8 mouse cellular contexts compared by ENCODE assay signal in the genomic region with DNA sequence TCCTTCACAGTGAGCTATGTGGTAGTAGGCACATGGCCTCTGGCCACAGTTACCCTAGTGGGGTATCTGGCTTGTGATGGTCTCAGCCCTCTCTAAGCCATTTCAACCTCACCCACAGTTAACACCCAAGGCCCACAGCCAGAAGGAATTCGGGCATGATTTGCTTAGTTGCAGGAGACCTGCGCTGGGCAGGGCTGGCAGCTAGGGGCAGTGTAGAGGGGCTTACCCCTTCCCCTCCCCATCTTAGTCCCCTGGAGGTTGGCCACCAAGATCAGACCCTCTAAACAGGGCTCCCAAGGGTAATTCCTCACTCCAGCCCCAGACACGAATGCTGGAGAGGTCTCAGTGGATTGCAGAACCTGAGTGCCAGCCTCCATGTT. TPM values are rescaled to one million over a fixed set of nuclear protein-coding genes. Genes with fewer than 3 reads are reported as not detected.
DNase-seq lines count a peak whose midpoint lies in the region; ATAC-seq and TF ChIP-seq lines count a peak whose summit lies in the region.

No protein-coding gene starts in this region.

- H3K4me1 ChIP-seq in heart, embryonic 12.5 days (replicated peaks): peaks cover 20% of the 10 kb centered on the region
- peaks cover 14% of the 10 kb centered on the region for H3K4me1 ChIP-seq in forebrain, embryonic 15.5 days
- peaks cover 9% of the 10 kb centered on the region for H3K4me1 ChIP-seq in liver, embryonic 12.5 days
- no peaks in the 10 kb centered on the region for H3K4me1 ChIP-seq in thymus, adult 2 months (replicated peaks; ENCODE audit: control insufficient read depth, insufficient read depth, low read length)

- peaks cover 39% of the 10 kb centered on the region for H3K27me3 ChIP-seq in heart, embryonic 12.5 days (replicated peaks)
- H3K27me3 ChIP-seq in Patski: no peaks in the 10 kb centered on the region
- H3K27me3 ChIP-seq in forebrain, embryonic 15.5 days: peaks cover 25% of the 10 kb centered on the region
- H3K27me3 ChIP-seq in liver, embryonic 12.5 days (replicated peaks): peaks cover 54% of the 10 kb centered on the region
- peaks cover 3% of the 10 kb centered on the region; the same call in 1 of the 2 replicates for H3K27me3 ChIP-seq in thymus, adult 2 months (ENCODE audit: control insufficient read depth, insufficient read depth, low read length)

- intact Hi-C loops in heart, postnatal 25 days (cut with DNase I): loop anchor here (5.0 kb wide), 1 partner anchor 106 kb away; a partner anchor contains a TSS

- peak overlapping the region; percentile 61 for H3K4me3 ChIP-seq in heart, embryonic 12.5 days
- peak overlapping the region; percentile 50 for H3K4me3 ChIP-seq in forebrain, embryonic 15.5 days
- peak overlapping the region; percentile 54 for H3K4me3 ChIP-seq in liver, embryonic 12.5 days
- H3K4me3 ChIP-seq in thymus, adult 2 months (ENCODE audit: control insufficient read depth, insufficient read depth, low read length): no peak overlapping the region

- peak overlapping the region; percentile 67 for H3K9ac ChIP-seq in heart, embryonic 12.5 days
- H3K9ac ChIP-seq in forebrain, embryonic 15.5 days (replicated peaks): peak overlapping the region; percentile 41
- no peak overlapping the region for H3K9ac ChIP-seq in liver, embryonic 12.5 days

- H3K36me3 ChIP-seq in heart, embryonic 12.5 days: no peaks in the 10 kb centered on the region
- H3K36me3 ChIP-seq in forebrain, embryonic 15.5 days: no peaks in the 10 kb centered on the region
- no peaks in the 10 kb centered on the region for H3K36me3 ChIP-seq in liver, embryonic 12.5 days
- no peaks in the 10 kb centered on the region for H3K36me3 ChIP-seq in thymus, adult 2 months (ENCODE audit: control insufficient read depth, insufficient read depth, low read length)

- no peaks in the 10 kb centered on the region for H3K9me3 ChIP-seq in heart, embryonic 12.5 days (replicated peaks)
- H3K9me3 ChIP-seq in forebrain, embryonic 15.5 days: no peaks in the 10 kb centered on the region
- no peaks in the 10 kb centered on the region for H3K9me3 ChIP-seq in liver, embryonic 12.5 days (replicated peaks)

- ATAC-seq in heart, embryonic 12.5 days (ENCODE audit: insufficient number of reproducible peaks, low FRiP score): no peak
- ATAC-seq in Patski: peak; percentile 4
- peak; percentile 30; the same call in 1 of the 2 replicates for ATAC-seq in forebrain, embryonic 15.5 days (replicated peaks)
- no peak for ATAC-seq in liver, embryonic 12.5 days

- POLR2A ChIA-PET in Patski (lab: Charles Lee): interaction anchor here (0.7 to 1.9 kb wide), 4 partner anchors 9 to 58 kb away, joined by 3 to 5 read pairs (median 4); no protein-coding TSS in a partner anchor

- no peak for TF ChIP-seq POLR2A in thymus, adult 2 months (IDR thresholded peaks at IDR 0.05; ENCODE audit: control insufficient read depth, extremely low read depth, insufficient read depth, low read length, poor library complexity)

- CTCF ChIA-PET in Patski (lab: Charles Lee): interaction anchor here (0.9 to 2.4 kb wide), 4 partner anchors 9 to 63 kb away, joined by 3 to 8 read pairs (median 5); no protein-coding TSS in a partner anchor

- H3K27ac ChIP-seq in heart, embryonic 12.5 days (ENCODE audit: poor library complexity, severe bottlenecking): no peak overlapping the region
- H3K27ac ChIP-seq in forebrain, embryonic 15.5 days (replicated peaks): no peak overlapping the region
- H3K27ac ChIP-seq in liver, embryonic 12.5 days: no peak overlapping the region
- H3K27ac ChIP-seq in thymus, adult 2 months (ENCODE audit: control insufficient read depth, insufficient read depth, low read length): no peak overlapping the region

- no peak for TF ChIP-seq CTCF in Patski (IDR thresholded peaks at IDR 0.05)
- no peak for TF ChIP-seq CTCF in thymus, adult 2 months (IDR thresholded peaks at IDR 0.05; ENCODE audit: borderline replicate concordance, control insufficient read depth, extremely low read depth, insufficient read depth, low read length, poor library complexity)

- in situ Hi-C loops in Patski (cut with MboI; ENCODE audit: low pct_unique_long_range_greater_than_20kb): no loop called here

- H3K4me2 ChIP-seq in heart, embryonic 12.5 days: peak overlapping the region; percentile 98
- peak overlapping the region; percentile 98 for H3K4me2 ChIP-seq in forebrain, embryonic 15.5 days (replicated peaks)
- peak overlapping the region; percentile 82 for H3K4me2 ChIP-seq in liver, embryonic 12.5 days

- 17% methylated on average over 3 of the region's 3 CpGs for WGBS in heart, embryonic 12.5 days
- WGBS in forebrain, embryonic 15.5 days: 11% methylated on average over 3 of the region's 3 CpGs
- 12% methylated on average over 3 of the region's 3 CpGs for WGBS in liver, embryonic 12.5 days (ENCODE audit: insufficient replicate concordance)
- 24% methylated on average over 3 of the region's 3 CpGs for WGBS in thymus, adult 2 months

- no peak for DNase-seq in heart, postnatal 25 days (ENCODE audit: low spot score)
- DNase-seq in Patski (ENCODE audit: low read depth, low spot score) (no peak), MN1 (ENCODE audit: low spot score) (no peak)
- peak; percentile 72 for DNase-seq in retina, postnatal 1 day
- DNase-seq in thymus, adult 2 months: no peak

RNA-seq across cellular contexts. Expression of a gene that starts 0.9 kb away (rescaled TPM):
- 7.2 and 8.1 TPM in 2 replicates for polyA plus RNA-seq in heart, embryonic 12.5 days (2016; fragmentation: Nextera tagmentation; extraction: Ambion mirVana)
- total RNA-seq in heart, postnatal 25 days (2021): 10 to 100 TPM; 10.4 to 12.8 TPM
- 48.9 TPM for polyA plus RNA-seq in Patski (2021)
- polyA plus RNA-seq in forebrain, embryonic 15.5 days (2015; fragmentation: Nextera tagmentation; extraction: Ambion mirVana): 3.7 and 3.9 TPM in 2 replicates
- 0.52 and 1.4 TPM in 2 replicates for polyA plus RNA-seq in liver, embryonic 12.5 days (2016; fragmentation: Nextera tagmentation; extraction: Ambion mirVana)
- polyA plus RNA-seq in thymus, adult 2 months (2012; rRNA removed): 3.1 and 3.8 TPM in 2 replicates

Comparison
In these comparisons a context has a peak if more than half of its experiments do, and no peak if none do; other contexts are left out.
1. ATAC-seq: peak in Patski (single experiment) and forebrain, embryonic 15.5 days (single experiment); none in heart, embryonic 12.5 days (single experiment) and liver, embryonic 12.5 days (single experiment).
2. Peak in every context shown above with its lines, with median percentiles within 50 percentile points of each other: H3K4me2 ChIP-seq.